Mouse (Mus musculus) frontal cortex, postnatal 36 days (tissue): ENCODE data around the gene Dpp4.

ENCODE experiments used
- DNase-seq, 2 experiments: peaks; one replicate each; pipeline ENCODE4 v3.0.0; 2022; ENCODE audit warnings: low spot score in 2 of 2

Dpp4 gene

DNA sequence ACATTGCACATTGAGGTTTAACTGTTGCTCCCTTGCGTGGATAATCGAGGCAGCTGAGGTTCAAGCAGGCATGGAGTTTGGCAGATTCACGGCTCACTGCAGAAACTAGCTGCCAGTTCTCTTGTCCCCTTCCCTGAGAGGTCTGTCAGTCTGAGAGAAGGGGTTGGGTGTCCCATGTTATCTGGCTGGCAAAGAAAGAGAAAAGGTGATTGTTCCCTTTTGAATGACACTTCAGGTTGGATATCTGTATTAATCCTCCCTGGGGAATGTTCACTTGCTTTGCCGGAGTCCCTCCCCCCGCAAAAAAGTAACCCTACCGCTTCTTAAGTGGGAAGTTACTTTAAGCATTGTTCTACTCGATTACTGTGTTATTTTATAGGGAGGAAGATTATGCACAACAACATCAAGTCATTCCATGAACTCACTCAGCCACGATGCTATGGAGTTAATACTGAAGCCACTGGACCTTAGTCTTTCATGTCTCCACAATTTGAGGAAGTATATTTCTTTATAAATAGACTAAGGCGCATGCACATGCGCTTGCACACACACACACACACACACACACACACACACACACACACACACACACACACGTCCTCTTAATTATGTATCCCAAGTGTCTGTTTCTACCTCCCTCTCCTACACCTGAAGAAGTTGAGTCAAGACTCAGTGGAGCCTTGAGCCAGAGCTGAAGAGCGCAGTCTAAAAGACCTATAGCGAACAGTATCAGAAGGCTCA, at the start of gene Dpp4:
Gene Dpp4, minus strand, starts transcription at position 151 of the 741 bp plus-strand sequence.
- no peak for DNase-seq

DNA sequence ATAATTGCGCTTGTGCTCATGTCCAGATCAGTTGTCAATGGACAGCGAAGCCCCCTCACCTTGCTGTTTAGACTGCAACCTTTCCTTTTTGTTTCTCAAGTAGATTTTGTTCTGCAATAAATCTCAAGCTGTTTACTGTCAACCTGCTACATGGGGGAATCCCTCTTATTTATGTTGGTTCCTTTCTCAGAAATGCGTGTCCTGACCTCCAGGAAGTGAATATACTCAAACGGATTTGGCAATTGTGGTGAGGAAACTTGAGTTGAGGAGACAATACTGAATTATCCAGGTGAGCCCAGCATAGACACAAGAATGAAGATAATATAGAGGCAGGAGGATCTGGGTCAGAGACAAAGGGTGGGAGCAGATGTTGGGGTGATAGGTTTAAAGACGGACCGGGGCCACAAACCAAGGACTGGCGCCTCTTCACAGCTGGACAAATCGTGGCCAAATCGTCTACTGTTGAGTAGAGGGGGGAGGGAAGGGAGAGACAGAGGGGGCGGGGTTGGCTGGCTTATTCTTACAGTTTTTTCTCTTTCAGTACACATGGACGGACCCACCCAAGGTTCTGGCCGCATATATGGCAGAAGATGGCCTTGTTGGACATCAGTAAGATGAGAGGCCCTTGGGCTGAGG, 48.9 kb upstream of the Dpp4 start:
- DNase-seq: no peak

DNA sequence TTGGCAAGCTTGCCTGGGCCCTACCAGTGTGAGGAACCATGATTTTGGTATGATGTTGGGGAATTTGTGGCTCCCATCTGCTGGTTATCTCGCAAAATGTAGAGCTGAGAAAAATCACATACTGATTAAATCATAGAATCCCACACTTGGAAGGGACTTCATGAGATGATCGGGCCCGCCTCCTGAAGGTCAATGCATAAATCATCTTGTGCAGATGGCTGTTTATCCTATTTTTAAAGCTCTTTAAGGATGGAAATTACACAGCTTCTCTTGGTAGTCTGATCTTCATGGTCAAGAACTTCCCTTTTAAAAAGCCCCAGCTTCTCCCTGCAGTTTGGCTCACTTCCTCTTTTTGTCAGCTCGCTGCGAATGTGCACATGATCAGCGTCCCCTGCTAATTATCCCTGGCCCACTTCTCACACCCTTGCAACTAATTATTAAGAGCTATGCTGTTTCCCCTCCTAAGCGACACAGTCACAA, 48.2 kb upstream of the Dpp4 start:
- no peak for DNase-seq

DNA sequence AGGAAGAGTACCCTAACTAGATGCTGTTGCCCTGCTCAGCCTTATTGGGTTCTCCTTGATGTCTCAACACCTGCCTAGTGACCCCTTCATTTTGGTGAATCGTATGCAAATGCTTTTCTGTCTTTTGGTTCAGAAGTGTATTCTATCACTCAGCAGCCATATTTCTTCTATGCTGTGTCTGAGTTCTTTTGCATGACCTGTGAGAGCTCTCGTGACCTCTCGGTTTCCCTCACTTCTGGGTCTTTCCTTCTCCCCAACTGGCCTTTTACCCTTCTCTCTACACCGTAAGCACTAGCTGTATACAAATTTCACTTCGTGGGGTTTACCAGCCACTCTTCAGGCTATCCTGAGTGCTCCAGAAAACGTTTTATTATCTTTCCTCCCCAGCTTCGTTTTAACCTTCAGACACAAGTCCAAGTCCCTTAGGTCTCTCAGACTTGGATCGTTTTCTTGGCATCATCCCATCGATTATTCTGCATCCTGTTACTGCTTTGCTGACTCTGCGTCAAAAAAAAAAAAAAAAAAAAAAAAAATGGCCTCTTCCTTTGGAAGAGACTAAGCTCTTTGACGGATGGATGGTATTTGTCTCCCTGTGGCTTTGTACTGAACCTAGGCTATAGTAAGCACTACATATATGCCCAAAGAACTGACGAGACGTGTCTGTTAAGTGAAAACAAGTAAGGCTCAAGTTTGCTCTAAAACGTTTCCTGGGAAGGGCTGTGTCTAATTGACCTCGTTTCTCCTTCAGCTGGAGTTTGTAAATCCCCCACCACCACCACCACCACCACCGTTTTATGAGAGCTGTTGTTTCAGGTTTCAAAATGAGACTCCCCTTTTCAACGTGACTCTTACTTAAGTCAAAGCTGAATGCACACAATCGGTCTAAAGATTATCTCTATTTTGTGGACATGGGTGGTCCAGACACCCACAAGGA, 47.5 kb upstream of the Dpp4 start:
- no peak for DNase-seq

DNA sequence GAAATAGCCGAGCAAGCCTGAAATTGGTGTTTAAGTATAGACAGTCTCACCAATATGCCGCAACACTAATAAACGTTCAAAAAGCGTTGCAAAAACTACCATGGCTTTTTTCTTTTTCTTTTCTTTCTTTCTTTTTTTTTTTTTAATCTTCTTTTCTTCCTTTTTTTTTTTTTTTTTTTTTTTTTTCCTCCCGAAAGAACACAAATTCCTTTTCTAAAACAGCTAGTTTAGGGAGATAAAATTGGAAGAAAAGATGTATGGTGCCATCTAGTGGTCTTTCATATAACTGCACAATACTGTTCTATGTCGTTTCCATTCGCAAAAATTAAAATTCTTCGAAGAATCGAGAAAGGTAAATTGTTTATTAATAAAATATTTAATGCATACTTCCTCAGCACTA, 46.0 kb upstream of the Dpp4 start:
- no peak for DNase-seq

DNA sequence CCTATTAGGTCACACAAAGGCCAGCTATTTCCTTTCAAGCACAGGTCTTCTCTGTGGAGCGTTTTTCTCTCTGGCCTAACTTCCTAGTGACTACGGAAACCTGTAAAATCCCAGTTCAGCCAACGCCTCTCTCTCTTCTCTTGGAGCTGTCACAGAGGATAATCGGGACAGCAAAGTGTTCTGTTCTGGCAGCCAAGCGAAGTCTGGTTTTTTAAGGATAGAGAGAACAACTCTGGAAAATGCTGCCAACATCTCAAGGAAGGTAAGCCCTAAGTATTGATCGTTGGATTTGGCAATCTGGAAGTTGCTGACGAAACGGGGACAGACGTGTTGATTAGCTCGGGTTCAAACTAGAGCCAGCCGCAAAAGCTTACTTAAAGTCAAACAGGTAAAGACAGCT, 43.0 kb upstream of the Dpp4 start:
- DNase-seq: peak in 1 of 2 experiments; percentile 30

DNA sequence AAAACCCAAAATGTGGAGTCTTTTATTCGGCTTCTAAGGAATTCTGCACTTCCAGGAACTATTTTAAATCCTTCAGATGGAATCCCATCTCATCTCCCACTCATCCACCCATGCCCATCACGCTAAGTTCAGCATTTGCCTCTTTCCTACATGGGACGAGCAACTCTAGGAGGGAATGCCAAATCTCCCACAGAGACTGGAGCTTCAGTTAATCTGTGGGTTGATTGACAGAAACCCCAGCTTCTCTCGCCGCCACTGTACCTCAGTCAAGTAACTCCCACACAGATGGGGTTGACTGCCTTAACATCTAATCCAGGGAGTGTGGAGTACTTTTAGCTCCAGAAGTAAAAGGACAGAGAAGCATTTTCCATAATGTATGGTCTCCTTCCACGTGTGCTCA, 42.0 kb upstream of the Dpp4 start:
- DNase-seq: peak; percentile 35 to 65

DNA sequence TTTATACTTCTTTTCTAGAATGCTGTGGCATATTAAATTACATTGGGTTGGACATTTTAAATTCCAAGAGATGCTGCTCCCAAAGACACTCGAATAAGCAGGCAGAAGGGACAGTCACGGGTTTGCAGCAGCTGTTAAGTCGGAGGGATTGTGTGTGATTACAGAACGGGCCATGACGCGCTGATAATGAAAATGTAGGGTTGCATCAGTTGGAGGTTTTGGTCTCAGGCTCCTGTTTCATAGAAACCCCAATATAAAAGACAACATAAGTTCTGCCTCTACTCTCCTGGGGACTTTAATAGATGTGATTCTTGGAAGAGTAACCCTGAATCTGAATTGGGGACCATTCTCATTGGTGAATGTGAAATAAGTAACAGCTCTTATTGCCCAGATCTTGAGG, 38.3 kb upstream of the Dpp4 start:
- no peak for DNase-seq

DNA sequence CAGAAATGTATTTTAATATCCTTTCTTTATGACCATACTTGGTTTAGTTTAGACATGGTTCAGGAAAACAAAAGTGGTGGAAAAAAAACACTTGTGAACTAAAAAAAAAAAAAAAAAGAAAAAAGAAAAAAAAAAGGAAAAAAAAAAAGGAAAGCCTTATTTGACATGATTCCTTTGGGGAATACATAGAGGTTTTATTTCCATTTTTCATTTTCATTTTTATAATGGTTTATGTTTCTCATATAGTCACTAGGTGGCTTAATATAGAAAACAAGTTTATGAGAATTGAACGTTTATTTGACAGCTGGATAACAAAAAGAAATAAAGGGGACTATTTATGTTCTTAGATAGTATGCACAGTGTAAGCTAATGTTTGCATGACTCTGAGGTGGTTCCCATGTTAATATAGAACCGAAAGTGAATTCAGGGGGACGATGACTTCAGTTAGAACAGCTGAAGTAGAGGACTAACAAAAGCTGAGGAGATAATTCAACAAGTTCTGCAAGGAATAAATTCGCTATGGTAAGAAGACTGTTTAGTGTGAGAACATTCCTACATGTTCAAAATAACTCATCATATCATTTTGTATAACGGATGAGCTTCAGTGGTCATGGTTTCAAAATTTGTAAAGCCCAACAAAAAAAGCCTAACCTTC, 37.8 kb upstream of the Dpp4 start:
- DNase-seq: no peak

DNA sequence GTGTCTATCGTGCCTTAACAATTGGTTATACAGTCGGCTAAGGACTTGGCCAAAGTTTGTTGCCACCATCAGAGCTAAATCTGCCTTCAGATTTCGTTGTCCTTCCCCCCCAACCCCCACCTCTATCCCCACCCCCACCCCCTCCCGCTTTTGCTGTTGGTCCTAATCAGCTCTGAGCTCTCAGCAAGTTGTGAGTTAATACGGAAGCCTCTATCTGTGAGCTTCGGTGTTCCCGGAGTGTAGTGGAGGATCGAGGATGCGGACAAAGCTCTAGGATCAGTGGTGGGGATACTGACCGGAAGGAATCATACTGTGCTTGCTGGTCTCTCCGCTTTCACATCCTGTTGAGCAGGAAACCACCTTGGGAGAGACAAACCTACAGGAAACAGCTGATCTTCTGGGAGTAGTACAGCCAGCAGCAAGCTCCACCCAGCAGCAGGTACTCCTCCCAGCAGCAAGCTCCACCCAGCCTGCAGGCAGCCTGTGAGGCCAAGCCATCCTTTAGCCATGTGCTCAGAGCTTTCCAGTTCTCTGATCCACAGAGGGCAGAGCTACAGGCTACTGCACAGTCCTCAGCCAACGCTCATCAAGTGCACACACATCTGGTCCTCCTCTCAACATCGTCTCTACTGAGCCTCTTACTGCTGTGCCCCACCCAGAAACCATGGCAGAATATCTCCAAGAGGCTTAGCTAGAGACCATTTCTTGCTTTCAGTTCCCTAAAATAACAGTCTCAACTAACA, 28.9 kb upstream of the Dpp4 start:
- no peak for DNase-seq

DNA sequence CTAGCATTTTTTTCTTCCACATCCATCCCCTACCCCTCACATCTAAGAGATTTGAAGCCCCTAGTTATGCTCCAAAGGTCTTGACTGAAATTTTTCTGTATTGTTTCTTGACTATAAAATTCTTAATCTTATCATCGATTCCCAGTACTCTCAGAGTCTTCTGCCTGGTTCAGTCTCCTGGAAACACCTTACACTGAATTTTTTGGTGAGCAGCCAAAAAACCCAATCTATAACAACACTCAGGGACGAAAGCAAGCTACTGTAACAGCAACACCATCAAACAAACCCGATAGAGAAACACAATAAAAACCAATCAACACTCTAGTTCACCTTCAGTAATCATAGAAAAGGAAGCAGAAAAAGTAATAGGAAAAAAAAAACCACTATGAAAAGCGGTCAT, 28.1 kb upstream of the Dpp4 start:
- no peak for DNase-seq

DNA sequence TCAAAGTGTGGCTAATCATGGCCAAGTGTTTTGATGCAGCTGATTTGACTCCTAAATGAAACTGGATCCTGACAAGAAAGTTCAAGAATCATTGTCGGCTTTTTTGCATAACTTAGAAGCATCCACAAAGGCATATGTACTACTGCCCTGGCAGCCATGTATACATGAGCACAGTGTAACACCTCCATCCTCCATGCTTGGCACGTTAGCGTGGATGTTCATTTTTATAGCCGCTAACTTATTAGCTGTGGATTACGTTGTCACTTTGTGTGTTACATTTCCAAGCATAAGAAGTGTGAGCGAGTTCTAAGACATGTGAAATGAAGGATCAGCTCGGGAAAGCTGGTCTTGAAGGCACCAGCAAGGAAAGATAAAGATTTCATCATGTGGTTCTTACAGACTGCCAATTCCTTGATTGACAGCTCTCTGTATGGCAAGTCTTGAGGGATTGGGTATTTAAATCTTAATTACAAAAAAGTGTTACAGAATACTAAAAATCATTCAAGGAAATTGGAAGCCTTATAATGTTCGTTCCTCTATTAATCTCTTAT, 19.3 kb upstream of the Dpp4 start:
- no peak for DNase-seq

DNA sequence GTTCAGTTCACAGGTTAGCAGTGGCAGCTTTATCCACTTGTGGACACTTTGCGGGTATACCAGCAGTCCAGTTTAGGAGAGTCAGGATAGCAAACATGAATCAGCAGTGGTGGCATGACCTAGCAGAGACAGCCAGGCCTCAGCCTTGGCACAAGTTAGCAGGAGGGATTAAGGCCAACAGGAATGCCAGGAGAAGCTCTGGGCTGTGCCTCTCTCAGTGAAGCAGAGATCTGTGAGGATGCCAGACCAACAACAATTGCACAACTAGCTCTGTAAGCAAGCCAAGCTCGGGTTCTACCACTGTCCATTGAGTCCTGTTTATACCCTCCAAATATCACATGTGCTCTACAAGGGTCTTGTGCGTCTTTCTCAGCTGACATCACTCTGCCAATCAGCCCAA, 13.9 kb upstream of the Dpp4 start:
- no peak for DNase-seq

DNA sequence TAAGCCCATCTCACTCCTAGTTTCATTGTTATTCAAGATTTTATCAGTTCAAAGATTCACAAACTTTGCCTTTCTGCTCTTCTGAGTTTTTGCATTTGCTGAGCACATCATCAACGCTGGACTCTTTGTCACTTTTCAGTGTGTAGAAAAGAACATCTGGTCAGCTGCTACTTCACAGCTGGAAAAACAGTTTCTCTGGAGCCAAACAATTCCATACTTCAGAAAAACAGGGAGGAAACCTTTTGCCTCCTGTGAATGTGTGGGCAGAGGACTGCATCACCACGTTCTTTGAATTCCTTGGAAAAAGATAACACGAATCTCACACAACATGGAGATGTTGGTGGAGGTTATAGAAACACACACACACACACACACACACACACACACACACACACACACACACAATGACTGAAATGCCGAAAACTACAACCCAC, 11.3 kb upstream of the Dpp4 start:
- no peak for DNase-seq

DNA sequence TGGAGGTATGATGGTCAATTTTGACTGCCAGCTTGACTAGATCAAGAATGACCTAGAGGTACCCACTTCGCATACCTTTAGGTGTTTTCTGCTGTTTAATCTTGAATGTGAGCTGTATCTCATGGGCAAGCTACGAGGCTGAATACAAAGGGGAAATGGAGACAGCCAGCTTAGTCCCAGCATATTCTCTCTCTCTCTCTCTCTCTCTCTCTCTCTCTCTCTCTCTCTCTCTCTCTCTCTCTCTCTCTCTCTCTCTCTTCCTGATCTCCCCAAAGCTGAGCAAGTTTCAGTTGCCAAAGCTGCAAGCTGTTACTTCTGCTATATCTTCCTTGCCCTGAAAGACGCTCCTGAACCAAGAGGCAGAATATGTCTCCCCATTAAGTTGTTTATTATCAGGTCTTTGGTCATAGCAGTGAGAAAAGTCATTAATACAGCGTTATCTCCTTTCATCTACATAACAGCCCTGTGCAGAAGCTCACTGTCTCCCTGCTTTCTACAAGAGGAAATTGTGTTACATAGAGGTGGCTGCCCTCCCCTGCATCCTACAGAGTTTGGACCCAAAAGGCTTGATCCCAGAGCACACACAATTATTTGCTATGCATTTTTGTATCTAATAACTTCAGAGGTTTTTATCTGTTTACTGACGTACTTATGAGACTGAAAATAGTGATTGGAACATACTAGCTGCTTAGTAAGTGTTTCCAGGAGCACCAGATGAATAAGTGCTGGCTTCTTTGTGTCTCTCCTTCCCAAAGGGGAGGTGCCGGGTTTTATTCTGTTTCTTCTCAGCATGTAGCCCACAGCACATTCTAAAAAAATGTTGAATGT, 10.7 kb upstream of the Dpp4 start:
- no peak for DNase-seq

DNA sequence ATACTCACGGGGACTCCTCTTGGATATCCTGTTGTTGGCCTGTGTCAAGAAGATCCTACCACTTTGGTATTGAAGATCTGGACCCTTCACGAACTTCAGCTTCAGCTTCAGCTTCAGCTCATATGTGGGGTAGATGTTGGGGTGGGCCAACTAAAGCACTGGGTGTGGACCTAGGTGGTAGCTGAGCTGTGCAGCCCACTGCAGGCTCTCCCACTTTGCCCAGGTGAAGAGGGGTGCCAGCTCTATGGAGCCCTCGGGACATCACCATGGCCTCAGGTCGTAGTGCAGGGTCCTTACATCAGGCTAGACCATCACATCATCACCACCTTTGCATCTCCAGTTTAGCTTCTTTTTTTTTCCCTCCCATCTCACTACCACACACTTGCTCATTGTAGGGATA, 9.2 kb upstream of the Dpp4 start:
- DNase-seq: no peak

DNA sequence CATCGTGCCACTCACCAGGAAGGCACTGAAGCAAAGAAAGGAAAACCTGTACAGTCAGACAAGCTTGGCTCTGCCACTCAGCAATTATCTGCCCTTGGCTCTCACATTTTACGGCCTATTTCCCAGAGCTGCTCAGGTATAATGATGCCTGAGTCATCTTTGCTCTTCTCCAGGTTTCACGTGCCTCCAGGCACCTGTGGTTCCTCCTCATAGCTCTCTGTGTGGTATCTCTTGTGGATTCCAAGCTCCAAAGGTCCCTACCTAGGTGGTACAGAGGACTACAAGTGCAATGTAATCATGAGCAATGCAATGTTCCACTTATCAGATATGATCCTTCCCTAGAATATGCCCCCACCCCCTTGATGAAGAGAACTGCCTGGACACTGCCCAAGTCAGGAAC, 8.0 kb upstream of the Dpp4 start:
- no peak for DNase-seq

DNA sequence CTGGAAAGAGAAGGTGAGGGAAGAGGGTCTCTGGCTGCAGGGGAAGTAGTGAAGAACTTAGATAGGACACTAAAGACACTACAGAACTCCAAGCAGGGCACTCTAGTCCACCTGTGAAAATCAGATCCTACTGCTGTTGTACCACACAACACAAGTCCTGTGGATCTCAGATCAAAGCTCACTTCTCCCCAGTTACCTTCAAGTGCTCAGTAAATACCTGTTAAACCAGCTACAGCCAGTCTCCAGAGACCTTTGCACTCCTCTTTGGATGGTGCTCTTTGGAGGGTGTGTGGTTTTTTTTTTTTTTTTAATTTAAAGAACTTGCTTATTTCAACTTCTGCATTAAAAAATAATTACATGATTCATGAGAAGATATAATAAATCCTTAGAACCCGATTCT, 5.2 kb upstream of the Dpp4 start:
- no peak for DNase-seq

DNA sequence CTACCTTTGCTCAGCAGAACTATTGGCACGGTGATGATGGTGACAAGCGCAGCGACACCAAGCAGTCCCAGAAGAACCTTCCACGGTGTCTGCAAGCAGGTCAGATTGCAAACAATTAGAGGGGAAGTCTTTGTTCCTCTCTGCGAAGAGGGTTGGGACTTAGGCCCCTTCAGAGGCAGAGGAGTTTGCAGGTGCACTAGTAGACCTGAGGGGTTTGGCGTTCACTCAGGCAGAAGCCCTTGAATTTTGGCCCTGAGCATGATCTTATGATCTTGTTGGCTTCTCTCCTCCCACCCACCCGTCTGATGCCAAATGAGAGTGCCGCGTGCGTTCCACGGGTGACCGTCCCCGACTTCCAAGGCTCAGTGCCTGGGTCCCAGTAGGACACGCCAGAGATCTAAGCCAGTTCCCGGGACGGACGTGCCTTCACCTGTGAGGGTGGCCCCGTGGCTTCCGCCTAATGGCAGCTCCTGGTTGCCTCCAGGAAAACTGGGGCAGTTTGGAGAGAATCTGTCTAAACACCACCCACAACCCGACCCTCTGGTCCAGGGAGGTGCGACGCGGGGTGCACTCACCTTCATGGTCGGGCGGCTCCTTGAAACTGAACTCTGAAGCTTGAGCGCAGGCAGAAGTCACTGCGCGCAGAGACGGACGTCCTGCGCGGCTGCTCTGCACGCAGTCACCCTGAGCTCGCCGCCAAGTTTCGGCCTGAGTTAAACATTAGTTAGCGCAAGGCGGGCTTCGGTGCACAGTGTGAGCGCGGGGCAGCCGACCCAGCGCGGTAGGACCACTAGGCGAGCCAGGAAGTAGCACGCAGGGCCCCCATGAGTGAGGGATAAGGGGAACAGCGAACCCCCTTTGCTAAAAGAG, 585 bp downstream of the Dpp4 start:
- peak in 1 of 2 experiments; percentile 6 for DNase-seq
